Mouse (Mus musculus): ENCODE measurements around the gene Pcbp1. TPM values are rescaled to one million over a fixed set of nuclear protein-coding genes. Genes with fewer than 3 reads are reported as not detected.
"Not testable (repeated sequence)": the region's sequence is repeated elsewhere in the genome, so short reads cannot be mapped to it uniquely, and the experiment has no call there.

Pcbp1 gene
- total RNA-seq, 2 experiments from 2014 or later = 159 to 184 TPM

DNA sequence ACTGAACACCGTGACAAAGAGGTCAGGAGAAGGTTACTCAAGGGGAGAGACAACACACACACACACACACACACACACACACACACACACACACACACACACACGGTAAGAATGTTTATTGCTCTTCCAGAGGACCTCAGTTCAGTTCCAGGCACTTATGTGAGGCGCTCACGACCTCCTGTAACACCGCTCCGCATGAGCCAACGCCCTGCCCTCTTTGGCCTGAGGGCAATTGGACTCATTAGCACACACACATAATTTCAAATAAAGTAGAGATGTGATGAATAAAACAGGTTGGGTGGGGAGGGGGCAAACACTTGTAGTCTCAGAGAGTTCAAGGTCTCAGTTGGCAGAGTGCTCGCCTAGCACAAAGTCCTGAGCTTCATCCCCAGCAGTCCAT lies 30.0 kb downstream of the Pcbp1 start:
- no peak for DNase-seq (ENCODE audit: low spot score in 2 of 2)

DNA sequence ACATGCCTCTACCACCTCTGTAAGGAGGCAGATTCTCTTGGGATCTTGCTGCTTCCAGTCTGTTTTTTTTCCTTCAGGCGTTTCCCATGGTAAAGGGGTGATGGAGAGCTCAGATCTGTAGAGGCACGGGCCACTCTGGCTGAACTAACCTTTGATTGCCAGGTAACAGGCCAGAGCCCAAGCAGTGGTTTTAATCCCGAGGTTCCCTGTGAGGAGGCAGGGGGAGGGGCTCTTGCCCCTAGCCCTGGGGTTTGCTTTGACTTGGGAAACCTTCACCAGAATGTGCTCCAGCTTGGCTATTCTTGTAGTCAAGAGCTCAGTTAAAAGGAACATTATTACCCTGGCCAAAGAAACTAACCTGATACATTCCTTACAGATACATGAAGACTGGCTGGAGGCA lies 30.5 kb downstream of the Pcbp1 start:
- no peak for DNase-seq (ENCODE audit: low spot score in 2 of 2)

DNA sequence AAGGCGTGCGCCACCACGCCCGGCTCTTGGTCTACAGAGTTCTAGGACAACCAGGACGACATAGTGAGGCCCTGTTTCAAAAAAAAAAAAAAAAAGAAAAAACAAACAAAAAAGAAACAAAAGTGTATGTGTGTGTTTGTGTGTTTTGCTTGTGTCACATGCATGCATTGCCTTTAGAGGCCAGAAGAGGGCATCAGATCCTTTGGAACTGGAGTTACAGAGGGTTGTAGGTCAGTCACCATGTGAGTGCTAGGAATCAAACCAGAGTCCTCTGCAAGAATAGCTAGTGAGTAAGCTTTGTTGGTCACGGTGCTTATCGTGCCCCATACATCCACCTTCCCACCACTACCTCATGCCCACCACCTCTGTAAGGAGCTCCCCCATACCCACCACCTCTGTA lies 31.4 kb downstream of the Pcbp1 start:
- no peak for DNase-seq (ENCODE audit: low spot score in 2 of 2)

DNA sequence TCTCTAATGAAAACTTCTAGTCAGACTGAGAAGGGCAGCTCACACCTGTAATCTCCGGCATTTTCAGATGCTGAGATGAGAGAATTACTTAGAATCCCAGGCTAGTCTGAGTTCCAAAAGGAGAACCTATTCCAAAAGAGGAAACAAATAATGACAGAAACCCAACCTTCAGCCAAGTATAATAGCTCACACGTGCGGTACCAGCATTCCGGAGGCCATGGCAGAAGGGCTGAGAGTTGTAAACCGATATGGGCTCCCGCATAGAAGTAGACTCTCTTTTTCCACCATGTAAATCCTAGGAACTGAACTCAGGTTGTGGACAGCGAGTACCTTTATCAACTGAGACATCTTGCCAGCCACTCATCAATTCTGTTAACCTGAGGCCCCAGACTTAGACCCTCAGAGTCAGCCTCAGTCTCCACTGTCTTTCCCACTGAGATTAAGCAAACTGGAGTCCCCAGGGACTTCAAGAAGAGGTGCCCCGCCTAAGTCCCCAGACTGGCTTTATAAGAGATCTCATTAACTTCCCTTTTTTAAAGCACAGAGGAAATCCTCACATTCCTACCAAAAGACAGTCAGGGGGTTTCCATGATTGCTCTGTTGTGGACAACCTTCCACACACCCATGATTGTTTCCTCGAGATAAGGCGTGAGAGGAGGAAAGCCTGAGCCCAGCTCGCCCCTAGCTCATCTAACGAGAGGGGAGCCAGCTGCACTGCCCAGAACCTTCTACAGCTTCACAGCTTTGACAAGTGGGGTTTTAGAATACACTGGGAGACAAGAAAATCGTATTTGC lies 32.5 kb downstream of the Pcbp1 start:
- DNase-seq (ENCODE audit: low spot score in 2 of 2) = no peak

DNA sequence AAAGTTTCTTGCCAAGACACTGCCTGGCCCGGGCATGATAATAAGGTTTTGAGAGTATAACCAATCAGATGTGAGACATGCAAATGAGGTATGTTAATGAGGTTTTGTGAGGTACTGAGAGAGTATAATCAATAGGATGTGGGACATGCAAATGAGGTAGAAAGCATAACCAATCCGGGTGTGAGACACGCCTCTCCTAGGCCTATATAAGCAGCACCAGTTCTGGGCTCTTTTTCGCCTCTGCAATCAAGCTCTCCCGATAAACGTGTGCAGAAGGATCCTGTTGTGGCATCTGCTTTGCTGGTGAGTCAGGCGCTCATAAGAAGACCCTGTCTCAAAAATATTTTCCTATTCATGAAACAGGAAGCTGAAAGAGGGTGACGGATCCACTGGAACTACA lies 35.7 kb downstream of the Pcbp1 start:
- DNase-seq (ENCODE audit: low spot score in 2 of 2) = not testable (repeated sequence)

DNA sequence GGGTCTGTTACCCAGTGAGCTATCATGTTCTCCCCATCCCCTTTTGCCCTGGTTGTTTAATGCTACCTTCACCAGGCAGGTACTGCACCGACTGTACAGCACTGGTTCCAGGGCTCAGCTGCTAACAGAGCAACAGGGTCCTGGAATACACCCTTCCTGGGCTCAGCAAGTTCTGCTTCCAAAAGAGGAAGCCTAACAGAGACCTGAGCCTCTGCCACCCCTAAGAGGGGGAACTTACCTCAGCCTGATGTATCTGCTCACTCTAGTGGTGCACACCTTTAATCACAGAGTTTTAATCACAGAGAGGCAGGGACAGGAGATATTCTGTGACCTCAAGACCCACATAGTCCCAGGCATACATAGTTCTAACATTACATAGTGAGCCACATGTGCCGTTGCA lies 36.2 kb downstream of the Pcbp1 start:
- no peak for DNase-seq (ENCODE audit: low spot score in 2 of 2)

DNA sequence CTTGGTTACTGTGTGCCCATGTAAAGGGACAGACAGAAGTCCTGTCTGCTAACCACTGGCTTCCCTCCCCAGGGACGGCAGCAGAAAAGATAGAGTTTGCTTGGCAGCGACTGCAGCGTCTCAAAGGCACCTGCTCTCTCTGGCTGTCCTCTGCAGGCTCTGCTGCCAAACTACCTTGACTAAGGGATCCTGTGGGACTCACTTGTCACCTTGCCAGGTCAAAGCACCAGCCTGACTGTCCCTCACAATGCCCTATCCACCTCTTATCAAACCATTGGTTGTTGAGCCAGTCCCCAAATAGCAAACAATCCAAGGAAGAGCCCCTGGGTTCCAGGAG lies 38.0 kb downstream of the Pcbp1 start:
- peak; percentile 23 to 28 for DNase-seq (ENCODE audit: low spot score in 2 of 2)

DNA sequence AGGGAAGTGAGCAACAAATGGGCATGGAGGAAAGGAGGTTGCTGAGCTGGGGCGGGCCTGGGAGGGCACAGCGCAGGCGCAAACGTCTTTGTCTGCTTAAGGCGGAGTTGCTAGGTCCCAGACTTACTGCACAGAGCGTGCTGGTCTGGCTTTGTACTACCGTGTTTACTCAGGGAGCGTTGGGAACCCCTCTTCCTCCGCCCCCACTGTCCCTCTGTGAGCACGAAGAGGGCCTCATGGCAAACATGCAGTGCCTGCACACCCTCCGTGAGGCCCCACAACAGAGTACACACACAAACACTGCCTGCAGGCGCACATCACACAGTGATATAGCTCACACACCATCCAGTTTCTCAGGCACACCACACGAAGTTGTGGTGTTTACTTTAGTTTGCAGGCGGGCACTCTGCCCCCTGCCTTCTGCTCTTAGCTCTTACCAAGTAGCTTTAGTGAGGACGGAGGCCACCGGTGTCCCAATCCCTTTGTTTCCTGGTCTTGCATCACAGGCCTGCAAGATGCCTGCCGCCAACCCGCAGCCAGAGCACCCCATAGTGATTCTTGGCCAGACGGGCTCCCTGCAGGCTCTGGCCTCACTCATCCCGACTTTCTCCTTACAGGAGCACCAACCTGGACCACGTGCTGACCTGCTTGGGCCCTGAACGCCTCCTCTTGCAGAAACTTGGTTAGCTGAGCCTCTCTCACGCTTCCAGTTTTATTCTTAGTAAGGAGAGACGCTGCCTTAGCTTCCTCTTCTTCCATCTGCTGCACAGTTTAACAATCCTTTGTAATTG lies 38.6 kb downstream of the Pcbp1 start:
- peak; percentile 65 to 70 for DNase-seq (ENCODE audit: low spot score in 2 of 2)

DNA sequence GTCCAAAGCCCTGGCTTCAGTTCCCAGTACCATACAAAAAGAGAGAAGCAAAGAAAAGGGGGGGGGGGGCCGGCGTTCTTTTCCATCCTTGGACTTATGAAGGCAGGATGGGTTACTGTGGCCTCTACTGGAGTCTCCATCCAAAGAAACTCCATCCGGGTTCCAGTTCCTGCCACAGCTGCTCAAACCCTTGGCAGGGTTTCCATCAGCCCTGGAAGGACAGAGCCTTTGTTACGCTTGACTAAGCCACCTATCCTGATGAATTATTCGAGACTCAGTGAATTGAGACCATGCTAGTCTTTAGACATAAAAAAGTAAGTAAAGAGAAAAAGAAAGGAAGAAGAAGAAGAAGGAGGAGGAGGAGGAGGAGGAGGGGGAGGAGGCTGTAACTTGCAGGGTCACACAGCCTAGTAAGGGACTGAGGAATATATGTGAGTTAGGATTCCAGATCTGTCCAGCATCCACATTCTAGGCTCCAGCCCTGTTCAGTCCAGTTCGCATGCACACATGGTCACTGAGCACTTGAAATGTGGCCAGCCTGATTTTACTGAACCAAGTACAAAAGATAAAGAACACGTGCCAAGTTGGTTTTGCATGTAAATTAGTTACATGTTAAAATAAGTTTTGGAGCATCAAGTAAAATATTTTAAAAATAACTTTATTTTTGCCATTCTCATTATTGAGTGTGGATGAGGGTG lies 40.0 kb downstream of the Pcbp1 start:
- DNase-seq (ENCODE audit: low spot score in 2 of 2) = no peak

DNA sequence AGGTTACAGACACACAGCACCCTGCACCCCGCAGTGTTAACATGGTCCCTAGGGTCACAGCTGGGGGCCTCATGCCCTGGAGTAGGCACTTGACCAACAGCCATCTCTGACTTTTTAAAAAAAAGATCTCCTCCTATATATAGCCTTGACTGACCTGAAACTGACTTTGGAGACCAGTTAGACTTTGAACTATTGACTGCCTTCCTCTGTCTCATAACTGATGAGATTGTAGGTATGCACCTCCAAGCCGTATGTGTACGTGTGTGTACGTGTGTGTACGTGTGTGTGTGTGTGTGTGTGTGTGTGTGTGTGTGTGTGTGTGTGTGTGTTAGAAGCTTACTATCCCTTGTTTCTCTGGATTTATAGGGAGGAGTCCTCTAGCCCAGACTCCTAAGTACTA lies 44.2 kb downstream of the Pcbp1 start:
- no peak for DNase-seq (ENCODE audit: low spot score in 2 of 2)

DNA sequence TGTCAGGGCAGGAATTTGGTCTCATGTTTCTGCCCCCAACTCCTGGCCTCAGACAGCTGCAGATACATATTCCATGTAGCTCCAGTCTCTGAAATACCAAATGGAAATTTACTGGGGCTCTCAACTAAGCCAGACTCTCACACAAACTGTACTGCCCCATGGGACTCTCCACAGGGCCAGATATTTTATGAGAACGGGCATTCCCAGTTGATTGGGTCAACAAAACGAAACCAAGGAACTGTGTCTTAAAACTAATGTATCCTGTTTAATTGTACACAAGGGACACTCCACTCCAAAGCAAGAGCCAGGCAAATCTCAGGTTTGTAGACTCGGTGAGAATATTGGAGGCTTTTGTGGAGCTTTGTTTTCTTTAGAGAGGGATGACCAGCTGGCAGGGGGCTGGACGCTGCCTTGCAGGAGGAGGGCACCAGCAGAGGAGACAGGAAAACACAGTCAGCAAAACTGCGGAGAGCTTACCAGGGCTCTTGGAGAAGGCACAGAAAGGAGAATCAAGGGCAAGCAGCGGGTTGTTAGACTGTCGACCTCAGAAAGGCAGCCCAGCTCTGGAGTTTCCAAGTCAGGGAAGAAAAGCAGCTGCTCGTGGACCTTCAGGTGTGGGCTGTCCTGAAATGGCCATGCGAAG lies 45.8 kb downstream of the Pcbp1 start:
- DNase-seq (ENCODE audit: low spot score in 2 of 2) = no peak

DNA sequence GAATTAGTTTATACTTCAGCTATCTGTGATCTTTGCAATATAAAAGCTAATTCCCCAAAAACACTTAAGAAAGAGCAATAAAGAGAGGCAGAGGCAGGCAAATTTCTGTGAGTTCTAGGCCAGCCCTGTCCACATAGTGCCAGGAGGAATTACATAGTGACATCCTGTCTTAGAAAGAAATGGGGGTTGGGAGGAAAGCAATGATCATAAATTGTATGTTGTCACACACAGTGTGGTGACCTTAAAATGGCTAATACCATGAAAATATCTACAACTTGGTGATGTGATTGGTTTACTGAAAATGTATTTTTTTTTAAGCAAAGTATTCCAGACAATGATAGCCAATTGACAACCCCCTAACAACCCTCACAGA lies 46.3 kb downstream of the Pcbp1 start:
- no peak for DNase-seq (ENCODE audit: low spot score in 2 of 2)

DNA sequence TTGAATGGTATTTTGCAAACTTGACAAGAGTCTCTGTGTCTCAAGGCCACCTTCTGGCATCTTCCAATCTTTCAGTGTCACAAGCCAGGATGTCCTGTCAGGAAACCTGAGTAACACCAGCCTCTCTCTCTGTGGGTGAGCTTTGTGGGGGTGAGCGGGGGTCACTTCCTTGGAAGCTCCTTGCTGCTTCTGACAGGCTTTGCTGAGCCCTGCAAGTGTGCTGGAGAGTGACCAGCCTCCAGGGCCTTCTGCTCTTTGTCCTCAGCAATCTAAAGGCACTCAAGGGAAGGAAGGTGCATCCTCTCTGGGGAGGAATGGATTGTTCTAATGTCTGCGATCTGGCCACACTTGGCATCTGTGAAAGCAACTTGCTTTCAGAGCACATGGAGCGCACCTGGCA lies 46.8 kb downstream of the Pcbp1 start:
- no peak for DNase-seq (ENCODE audit: low spot score in 2 of 2)

DNA sequence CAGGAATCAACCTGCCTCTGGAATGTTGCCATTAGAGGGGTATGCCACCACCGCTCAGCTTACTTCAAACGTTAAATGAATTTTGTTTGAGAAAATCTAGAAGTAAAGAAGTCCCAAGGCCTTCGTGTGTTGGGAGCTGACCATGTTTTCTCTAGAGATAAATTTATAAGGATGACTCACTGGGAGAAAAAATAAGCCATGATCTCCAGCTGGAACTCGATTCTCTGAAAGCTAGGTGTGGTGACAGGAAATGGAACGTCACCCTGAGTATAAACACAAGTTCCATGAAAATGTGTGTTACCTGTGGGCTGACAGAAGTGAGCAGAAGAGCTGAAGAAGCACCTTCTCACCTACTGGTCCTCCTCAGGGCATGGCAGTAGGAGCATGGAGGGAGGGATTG lies 49.2 kb downstream of the Pcbp1 start:
- no peak for DNase-seq (ENCODE audit: low spot score in 2 of 2)

DNA sequence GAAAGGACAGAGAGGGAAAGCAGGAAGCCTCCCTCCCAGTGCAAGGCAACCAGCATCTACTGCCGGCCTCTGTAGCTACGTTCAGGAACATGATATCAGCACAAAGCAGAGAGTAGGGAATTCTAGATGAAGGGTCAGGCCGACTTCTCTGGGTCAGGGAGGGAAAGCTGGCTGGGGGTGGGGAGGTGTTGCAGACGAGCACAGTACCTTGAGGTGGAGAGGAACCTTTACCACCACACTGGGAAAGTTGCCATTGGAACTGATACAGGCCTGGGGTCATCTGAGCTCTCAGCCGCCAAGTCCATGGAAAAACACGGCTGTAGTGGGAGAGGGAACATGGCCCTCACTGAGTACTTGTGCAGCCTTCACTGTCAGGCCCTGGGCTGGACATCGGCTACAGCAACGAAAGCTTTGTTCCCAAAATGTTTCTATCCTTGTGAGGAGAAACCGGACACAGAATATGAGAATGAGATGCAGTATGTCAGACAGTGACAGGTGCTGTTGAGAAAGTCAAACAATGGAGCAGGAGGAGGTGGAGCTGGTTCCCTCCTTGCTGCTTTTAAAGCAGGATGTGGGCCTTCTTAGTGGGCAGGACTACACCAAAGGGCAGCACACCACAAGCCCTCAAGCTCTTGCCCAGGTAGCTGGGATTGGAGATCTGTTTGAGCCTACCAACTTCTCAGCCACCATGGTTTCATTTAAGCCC lies 50.5 kb downstream of the Pcbp1 start:
- DNase-seq (ENCODE audit: low spot score in 2 of 2) = no peak

DNA sequence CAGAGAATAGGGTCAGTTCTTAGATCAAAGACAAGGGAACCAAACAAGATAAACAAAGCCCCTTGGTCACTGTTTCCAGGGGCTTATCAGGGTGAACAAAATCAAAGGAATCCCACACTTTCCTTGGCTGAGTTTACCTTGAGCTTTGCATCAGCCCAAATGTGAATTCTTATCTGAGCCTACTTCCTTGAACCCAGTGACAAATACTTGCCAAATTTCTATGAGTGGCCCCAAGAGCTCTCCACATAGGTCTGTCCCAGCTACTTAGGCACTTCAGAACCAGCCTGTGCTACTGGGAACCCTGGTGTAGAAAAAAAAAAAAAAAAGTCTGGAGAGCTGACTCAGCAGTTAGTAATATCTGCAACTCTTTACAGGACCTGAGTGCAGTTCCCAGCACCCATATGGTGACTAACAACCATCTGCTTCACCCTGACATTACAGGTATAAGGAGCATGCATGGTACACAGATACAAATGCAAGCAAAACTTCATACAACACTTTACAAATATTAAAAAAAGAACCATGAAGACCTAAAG lies 51.4 kb downstream of the Pcbp1 start:
- no peak for DNase-seq (ENCODE audit: low spot score in 2 of 2)

Small RNA genes lying within 50 kb of the gene (microRNA-seq; reads per million reads assigned to microRNA genes)
- 0 reads per million in 2 experiments for gene Gm22184

Other genes with a start within 250 kb of the Pcbp1 start
- gene Fam136a, start 160.7 kb downstream of the Pcbp1 start, total RNA-seq (2021) = 10 to 100 TPM; 37.2 to 38.4 TPM
- 100 to 1,000 TPM in 1 of 2 experiments, 10 to 100 TPM in 1; 80.7 to 103 TPM for gene Snrpg, start 155.0 kb downstream of the Pcbp1 start, total RNA-seq (2021)
- 100 to 1,000 TPM; 119 to 133 TPM for gene Pcyox1, start 129.2 kb downstream of the Pcbp1 start, total RNA-seq (2021)
- 100 to 1,000 TPM; 148 to 168 TPM for gene Tia1, start 122.1 kb downstream of the Pcbp1 start, total RNA-seq (2021)
- not detected for gene Gm44790, start 99.7 kb downstream of the Pcbp1 start, total RNA-seq (2021)
- 10 to 100 TPM; 13.6 to 15.9 TPM for gene C87436, start 87.9 kb downstream of the Pcbp1 start, total RNA-seq (2021)
- gene Asprv1, start 101.8 kb upstream of the Pcbp1 start, total RNA-seq (2021) = 1 to 10 TPM in 1 of 2 experiments, under 1 TPM in 1; 0.91 to 1.6 TPM
- gene Mxd1, start 142.8 kb upstream of the Pcbp1 start, total RNA-seq (2021) = 10 to 100 TPM; 15.1 to 16.4 TPM
- gene Snrnp27, start 158.2 kb upstream of the Pcbp1 start, total RNA-seq (2021) = 10 to 100 TPM; 56.4 to 63.5 TPM
- gene Gmcl1, start 207.1 kb upstream of the Pcbp1 start, total RNA-seq (2021) = 10 to 100 TPM; 37.9 to 40.2 TPM

All from layer of hippocampus, postnatal 10 days (tissue).